Mouse (Mus musculus): ENCODE data around the gene Slc1a1. TPM values are rescaled to one million over a fixed set of nuclear protein-coding genes. Genes with fewer than 3 reads are reported as not detected.

Gene Slc1a1
- total RNA-seq, 2 experiments from 2014 or later, result 0.80 to 0.81 TPM

DNA sequence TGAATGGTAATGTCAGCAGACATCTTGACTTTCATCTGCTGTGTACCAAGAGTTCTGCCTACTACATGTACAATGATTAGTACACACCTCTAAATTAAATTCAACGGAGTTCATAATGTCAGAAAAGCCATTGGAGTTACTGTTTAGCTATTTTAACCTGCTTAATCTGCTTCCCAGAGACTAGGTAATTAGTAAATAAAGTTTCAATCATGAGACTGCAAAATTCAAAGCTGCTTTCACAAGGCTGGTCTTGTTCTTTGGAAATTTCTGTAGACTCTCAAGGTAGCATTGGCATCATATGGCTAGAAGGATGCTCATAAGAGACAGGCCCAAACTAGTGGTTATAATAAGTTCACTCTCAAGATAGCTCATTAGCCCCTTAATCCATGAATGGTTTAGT lies 20.0 kb downstream of the Slc1a1 start:
- DNase-seq, result no peak

- no peak for DNase-seq
Measured at GRCm38 (mm10) chr19:28860246-28860645, 25.4 kb downstream of the Slc1a1 start.

GRCm38 (mm10) chr19:28863626-28864025 lies 28.8 kb downstream of the Slc1a1 start:
- no peak for DNase-seq

- DNase-seq, result no peak
Measured at GRCm38 (mm10) chr19:28864981-28865380, 30.1 kb downstream of the Slc1a1 start.

GRCm38 (mm10) chr19:28865501-28865900 lies 30.7 kb downstream of the Slc1a1 start:
- no peak for DNase-seq

GRCm38 (mm10) chr19:28869251-28869855 lies 34.5 kb downstream of the Slc1a1 start:
- no peak for DNase-seq

DNA sequence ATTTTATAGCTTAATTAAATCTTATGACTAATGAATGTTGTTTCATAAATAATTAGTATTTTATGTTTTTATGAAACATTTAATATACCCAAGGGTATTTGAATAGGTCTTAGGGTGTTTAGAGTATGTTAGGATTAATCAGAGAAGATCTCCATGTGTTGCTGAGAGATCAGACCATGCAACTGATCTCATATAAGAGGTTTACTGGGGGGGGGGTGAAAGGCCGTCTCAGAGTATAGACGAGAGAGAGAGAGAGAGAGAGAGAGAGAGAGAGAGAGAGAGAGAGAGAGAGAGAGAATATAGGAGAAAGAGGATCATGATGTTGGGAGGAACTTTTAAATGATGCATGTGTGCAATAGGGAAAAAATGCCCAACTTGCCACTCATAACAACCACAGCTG lies 35.5 kb downstream of the Slc1a1 start:
- no peak for DNase-seq

DNA sequence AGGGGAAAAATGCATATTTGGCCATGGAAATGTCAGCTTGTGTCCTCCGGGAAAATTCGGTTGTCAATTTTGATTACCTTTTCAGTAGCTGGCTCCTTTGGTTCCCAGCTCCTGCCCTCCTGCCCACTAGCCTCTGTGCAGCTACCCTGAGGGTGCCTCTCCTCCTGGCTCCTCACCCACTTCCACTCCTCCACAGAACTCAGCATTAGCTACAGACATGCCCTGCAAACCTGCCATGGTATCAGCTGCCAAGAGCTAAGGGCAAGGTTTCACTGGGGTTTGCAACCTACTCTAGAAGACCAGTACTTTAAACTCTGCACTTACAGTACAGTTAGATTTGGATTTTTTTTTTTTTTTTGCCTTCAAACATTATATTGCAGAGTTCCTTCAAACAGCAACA lies 44.6 kb downstream of the Slc1a1 start:
- no peak for DNase-seq

GRCm38 (mm10) chr19:28883126-28883525 lies 48.3 kb downstream of the Slc1a1 start:
- DNase-seq, result peak; percentile 52

DNA sequence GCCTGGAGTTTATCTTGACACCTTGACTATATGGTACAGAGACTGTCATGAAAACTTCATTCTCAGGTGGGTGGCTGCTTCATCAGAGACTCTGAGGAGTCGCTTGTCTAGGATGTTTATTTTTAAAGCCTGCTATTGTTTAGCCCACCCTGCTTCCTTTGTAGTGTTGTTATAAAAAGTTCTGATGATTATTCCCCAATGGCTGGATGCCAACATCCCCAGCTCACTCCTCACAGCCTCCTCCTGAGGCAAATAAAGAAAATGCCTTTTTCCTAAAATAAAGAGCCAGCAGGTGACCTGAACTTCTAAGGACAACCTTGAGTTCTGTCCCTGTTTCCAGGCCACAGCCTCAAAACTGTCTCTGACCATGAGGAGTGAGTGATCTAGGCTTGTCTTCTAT lies 53.6 kb downstream of the Slc1a1 start:
- DNase-seq, result no peak

- DNase-seq, result no peak
Measured at GRCm38 (mm10) chr19:28889251-28889650, 54.4 kb downstream of the Slc1a1 start.

GRCm38 (mm10) chr19:28891238-28891637 lies 56.4 kb downstream of the Slc1a1 start:
- no peak for DNase-seq

DNA sequence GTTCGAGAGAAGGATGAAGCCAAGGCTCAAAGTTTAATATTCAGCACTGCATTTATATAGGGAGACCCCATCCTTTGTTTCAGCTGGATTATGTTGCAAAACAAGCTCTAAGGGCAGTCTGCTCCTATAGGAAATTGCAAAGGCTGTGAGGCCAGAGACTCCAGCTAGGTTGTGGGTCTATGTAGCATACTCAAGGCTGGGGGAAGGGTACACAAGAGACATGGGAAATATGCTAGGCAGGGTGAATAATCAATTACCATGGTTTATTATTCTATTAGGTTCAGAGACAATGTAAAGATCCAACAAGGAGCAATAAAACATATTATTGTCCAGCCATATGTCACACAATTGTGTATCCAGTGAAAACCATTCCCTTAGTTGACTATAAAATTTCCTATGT lies 57.0 kb downstream of the Slc1a1 start:
- DNase-seq, result no peak

- DNase-seq, result no peak
Measured at GRCm38 (mm10) chr19:28896639-28897038, 61.8 kb downstream of the Slc1a1 start.

- no peak for DNase-seq
Measured at GRCm38 (mm10) chr19:28897497-28897896, 62.6 kb downstream of the Slc1a1 start.

DNA sequence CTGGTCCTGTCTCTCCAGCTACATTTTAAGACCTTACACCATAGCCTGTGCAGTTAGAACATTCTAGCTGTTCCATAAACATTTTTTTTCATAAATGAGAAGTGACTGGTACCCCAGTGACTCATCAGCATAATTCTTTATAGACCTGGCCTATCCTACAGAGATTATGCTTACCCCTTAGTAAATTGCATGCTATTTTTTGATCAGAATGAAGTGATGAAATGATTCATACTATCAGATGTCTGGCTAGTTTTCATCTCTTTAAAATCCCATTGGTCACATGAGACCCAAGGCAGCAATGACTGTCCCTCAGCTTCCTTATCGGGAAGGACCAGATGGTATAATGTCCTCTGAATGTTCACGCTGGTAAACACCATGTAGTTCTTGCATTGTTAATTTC lies 65.9 kb downstream of the Slc1a1 start:
- DNase-seq, result no peak

GRCm38 (mm10) chr19:28902111-28902510 lies 67.3 kb downstream of the Slc1a1 start:
- no peak for DNase-seq

DNA sequence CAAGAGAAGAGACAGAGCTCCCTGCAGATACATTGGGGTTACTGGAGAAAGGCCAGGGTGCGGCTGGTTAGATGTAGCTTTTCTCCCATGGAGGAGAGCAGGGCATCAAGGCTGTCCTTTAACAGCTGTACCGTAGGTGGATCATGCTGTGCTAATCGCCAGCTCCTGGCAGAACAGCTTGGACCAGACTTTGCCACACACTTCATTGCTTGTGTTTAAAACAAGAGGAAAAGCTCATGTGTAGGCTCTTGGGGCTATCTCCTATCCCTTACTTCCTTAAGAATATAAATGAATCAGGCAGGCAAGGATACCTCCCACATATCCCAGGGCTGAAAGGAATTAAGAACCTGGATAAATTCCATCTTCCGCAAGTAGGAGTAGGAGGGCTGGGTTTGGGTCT lies 68.0 kb downstream of the Slc1a1 start:
- DNase-seq, result no peak

- DNase-seq, result no peak
Measured at GRCm38 (mm10) chr19:28903536-28904119, 68.8 kb downstream of the Slc1a1 start.

DNA sequence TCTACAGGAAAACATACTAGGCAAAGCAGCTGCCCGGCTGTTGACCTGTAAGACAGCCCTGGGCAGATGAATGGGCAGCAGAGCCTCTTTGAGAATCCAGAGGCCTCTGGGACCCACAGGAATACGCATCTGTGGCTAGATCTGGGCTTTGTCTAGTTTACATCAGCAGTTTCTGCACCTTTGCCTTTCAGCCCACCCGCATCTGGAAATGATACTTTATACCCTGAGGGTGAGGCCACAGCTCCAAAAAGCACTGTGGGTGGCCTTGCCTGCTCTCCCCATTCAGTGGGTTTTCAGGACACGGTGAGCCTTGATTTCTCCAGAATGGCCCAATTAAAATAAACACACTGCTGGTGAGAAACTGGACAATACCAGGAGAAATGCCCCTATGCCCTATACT lies 73.3 kb downstream of the Slc1a1 start:
- DNase-seq, result no peak

- DNase-seq, result no peak
Measured at GRCm38 (mm10) chr19:28908693-28909092, 73.8 kb downstream of the Slc1a1 start.

- no peak for DNase-seq
Measured at GRCm38 (mm10) chr19:28914598-28914997, 79.7 kb downstream of the Slc1a1 start.

- DNase-seq, result no peak
Measured at GRCm38 (mm10) chr19:28915602-28916250, 80.9 kb downstream of the Slc1a1 start.

DNA sequence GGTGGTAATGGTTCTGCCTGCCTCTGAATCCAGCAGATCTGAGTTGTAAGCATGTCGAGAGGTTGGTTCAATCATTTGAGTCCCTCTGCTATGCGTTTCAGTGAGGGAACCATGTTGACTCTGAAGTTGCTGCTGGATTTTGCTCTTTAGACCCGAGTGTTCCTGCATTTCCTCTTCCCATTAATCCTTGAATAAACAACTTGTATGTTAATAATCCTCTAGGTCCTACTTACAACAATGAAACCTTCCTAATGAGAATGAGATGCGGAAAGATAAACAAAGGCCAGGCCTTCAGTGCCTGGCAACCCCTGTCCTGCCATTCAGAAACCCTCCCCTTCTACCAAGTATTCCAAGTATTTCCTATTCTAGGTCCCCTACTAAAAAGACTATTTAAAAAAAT lies 81.6 kb downstream of the Slc1a1 start:
- no peak for DNase-seq

Measured in gastrocnemius, postnatal 10 days (tissue).